Mouse (Mus musculus) heart, postnatal 10 days (tissue): Measurements from ENCODE around the gene Gdpd1. TPM values are rescaled to one million over a fixed set of nuclear protein-coding genes. Genes with fewer than 3 reads are reported as not detected.
"Not testable (repeated sequence)": the region's sequence is repeated elsewhere in the genome, so short reads cannot be mapped to it uniquely, and the experiment has no call there.

ENCODE experiments used
- DNase-seq, 2 experiments: peaks; one replicate each; pipeline ENCODE4 v3.0.0; 2021
- intact Hi-C: fragments of 180-260 bp; cut with DNase I; formaldehyde crosslinking; loops from one replicate; pipeline ENCODE4 v1.15.1; 2025
- total RNA-seq, 2 experiments: library from RNA; stranded (reverse); gene quantifications; 2 replicates each; pipeline ENCODE4 v1.2.3; 2021

Gdpd1 gene
- total RNA-seq = 10 to 100 TPM in 1 of 2 experiments, 1 to 10 TPM in 1; 9.7 to 13.2 TPM

DNA sequence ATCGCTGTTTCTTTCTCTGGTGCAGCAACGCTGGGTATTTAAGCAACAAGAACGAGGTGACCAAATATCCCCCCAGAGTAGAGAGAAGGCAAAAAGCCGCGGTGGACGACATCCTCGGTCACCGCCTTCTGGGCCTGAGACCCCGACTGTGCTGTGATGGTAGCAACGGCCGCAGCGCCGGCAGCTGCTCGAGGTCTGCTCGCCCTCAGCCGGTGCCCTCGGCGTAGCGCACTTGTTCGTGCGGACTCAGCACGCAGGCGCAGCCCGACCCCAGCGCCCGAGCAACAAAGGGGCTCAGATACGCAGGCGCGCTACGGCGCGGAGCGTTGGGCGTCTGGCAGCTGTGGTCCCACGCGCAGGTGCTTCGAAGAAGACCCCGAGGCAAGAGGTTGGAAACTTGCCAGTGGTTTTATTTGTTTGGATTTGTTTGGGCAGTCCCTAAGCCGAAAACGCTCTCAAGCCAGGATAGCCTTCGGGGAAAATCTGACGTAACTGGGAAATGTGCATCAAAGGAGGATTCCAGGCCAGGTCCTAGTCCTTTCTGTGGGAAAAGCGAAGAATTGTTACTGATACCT, at the start of gene Gdpd1:
Gene Gdpd1, minus strand, starts transcription at position 197 of the 575 bp plus-strand sequence.
- intact Hi-C loops = no loop called here
- peak; percentile 90 to 92 for DNase-seq

- intact Hi-C loops = no loop called here
- DNase-seq = no peak
These were observed 48.0 kb upstream of the Gdpd1 start for GRCm38 (mm10) chr11:87121864-87122263.

GRCm38 (mm10) chr11:87110172-87110909, 36.5 kb upstream of the Gdpd1 start:
- intact Hi-C loops = loop anchor here (2.0 to 10.0 kb wide), 2 partner anchors 16 to 1756 kb away; partner anchors contain the start of genes Bcas3 and Trim37
- no peak for DNase-seq

GRCm38 (mm10) chr11:87109519-87110171, 35.8 kb upstream of the Gdpd1 start:
- DNase-seq = peak in 1 of 2 experiments; percentile 44
- intact Hi-C loops = loop anchor here (2.0 to 10.0 kb wide), 2 partner anchors 17 to 1755 kb away; partner anchors contain the start of genes Bcas3 and Trim37

- intact Hi-C loops = no loop called here
These were observed 35.1 kb upstream of the Gdpd1 start, which contains the start of gene Ska2 for GRCm38 (mm10) chr11:87108755-87109518. Gene Ska2, plus strand, starts transcription at chr11:87109234.

GRCm38 (mm10) chr11:87108409-87108754, 34.5 kb upstream of the Gdpd1 start, which contains the start of gene Prr11:
Gene Prr11, minus strand, starts transcription at chr11:87108708.
- intact Hi-C loops = no loop called here
- no peak for DNase-seq

More at GRCm38 (mm10) chr11:87108755-87109518, 35.1 kb upstream of the Gdpd1 start, which contains the start of gene Ska2:
- DNase-seq = peak; percentile 98 to 99

DNA sequence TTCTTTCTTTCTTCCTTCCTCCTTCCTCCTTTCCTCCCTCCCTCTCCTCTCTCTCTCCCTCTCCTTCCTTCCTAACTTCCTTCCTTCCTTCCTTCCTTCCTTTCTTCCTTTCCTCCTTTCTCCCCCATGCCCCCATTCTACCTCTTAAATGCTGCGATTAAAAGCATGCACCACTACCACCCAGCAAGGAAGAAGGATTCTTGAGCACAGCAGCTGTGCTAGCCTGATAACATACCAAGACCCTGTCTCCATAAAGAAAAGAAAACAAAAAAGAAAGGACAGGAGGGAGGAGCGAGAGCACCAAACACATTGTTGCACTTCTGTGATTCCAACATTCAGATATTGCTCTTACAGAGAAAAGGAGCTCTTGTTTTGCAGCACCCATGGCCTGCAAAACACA, 13.3 kb upstream of the Gdpd1 start:
- DNase-seq = no peak
- intact Hi-C loops = no loop called here

- DNase-seq = peak; percentile 87 to 90
- intact Hi-C loops = no loop called here
These were observed 12.6 kb upstream of the Gdpd1 start, which contains the start of gene Smg8 for GRCm38 (mm10) chr11:87086290-87086984. Gene Smg8, minus strand, starts transcription at chr11:87086774.

DNA sequence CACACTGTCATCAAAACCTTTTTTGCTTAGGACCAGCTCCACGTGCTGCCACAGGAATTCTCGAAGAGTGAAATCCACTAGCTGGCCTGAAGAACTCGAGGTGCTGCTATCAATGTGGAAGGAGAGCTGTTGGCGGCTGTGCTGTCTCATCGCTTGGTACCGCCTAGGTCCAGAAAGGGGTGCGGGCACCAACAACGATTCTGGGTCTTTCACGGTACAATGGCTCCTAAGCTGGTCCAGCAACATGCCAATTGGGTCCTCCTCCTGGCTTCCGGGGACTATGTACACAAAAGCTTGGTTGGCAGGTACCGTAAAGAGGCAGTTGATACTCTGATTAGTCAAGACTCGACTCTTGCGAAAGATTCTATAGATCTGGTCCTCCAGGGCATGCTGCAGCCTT, 11.6 kb upstream of the Gdpd1 start:
- intact Hi-C loops = no loop called here
- no peak for DNase-seq

DNA sequence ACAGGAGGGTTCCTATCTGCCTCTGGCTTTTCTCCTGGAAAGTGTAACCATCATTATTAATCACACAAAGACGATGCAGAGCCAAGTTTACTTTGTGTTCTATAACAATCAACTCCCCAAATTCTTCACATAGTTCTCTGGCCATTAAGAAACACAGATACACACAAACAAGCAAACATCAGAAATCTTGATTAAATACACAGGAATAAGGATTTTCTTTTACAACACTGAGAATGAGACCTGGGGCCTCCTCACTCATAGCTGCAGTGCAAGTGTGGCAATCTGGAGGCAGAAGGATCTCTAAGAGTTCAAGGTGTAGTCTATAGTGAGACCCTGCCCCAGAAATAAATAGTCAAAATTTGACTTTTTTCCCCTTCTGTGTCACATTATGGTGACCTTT, 9.8 kb upstream of the Gdpd1 start:
- DNase-seq = no peak
- intact Hi-C loops = no loop called here

GRCm38 (mm10) chr11:87073343-87073865, 458 bp downstream of the Gdpd1 start:
- intact Hi-C loops = no loop called here

GRCm38 (mm10) chr11:87062087-87062486, 11.8 kb downstream of the Gdpd1 start:
- no peak for DNase-seq
- intact Hi-C loops = no loop called here

More at GRCm38 (mm10) chr11:87073343-87073865, 458 bp downstream of the Gdpd1 start:
- DNase-seq = peak; percentile 72 to 77

DNA sequence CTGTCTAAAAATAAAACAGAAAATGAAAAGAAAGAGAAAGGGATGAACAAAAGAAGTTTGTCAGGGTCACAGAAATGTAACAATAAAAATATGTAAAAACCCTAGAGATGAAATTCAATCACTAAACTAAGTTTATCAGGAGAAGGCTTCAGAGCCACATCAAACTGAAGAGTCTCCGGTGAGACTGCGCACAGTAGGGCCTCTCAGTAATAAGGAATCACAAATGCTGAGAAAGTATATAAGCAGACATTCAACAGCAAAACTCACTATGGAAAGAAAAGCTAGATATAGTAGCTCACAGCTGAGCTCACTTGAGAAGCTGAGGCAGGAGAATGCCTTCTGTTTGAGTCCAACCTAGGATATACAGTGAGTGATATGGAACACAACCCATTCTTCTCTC, 13.5 kb downstream of the Gdpd1 start:
- DNase-seq = no peak
- intact Hi-C loops = no loop called here

- intact Hi-C loops = no loop called here
- no peak for DNase-seq
These were observed 17.6 kb downstream of the Gdpd1 start for GRCm38 (mm10) chr11:87056286-87056685.

- intact Hi-C loops = not testable (repeated sequence)
These were observed 25.0 kb downstream of the Gdpd1 start for GRCm38 (mm10) chr11:87048900-87049299.

GRCm38 (mm10) chr11:87046968-87047367, 26.9 kb downstream of the Gdpd1 start:
- no peak for DNase-seq
- intact Hi-C loops = no loop called here

More at GRCm38 (mm10) chr11:87048900-87049299, 25.0 kb downstream of the Gdpd1 start:
- DNase-seq = not testable (repeated sequence)

DNA sequence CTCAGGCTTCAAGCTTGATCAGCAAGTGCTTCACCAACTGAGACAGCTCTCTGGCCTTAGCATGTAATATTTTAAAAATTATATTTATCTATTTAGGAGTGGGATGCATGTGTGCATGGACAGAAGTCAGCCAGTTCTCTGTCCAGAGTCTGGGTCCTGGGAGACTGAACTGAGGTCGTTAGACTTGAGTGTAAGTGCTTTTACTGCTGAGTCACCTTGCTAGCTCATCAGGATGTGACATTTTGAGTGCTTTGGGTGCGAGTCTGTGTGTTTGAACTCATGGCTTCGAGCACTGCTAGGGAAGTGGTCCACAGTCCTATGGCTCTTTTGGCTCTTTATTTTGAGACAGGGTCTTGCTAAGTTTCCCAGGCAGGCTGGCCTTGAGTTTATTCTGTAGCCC, 30.8 kb downstream of the Gdpd1 start:
- intact Hi-C loops = no loop called here
- no peak for DNase-seq

GRCm38 (mm10) chr11:87039307-87039963, 34.4 kb downstream of the Gdpd1 start:
- intact Hi-C loops = no loop called here
- DNase-seq = no peak

DNA sequence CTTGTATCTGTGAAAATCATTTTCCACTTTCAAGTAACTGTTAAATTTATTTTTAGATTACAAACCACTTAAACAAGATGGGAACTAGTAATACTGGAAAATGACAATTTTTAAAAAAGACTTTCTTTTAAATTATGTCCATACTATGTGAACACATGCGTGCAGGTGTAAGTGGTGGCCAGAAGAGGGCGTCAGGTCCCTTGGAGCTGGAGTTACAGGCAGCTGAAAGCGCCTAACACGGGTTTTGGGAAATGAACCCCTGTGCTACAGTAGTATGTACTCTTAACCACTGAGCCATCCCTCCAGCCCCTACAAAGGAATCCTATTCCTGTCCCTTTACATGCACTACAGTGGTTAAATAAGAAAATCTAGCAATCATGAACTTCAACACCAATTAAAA, 37.7 kb downstream of the Gdpd1 start:
- no peak for DNase-seq
- intact Hi-C loops = no loop called here
